Mouse (Mus musculus): ENCODE data around the gene Ero1lb.

- TF ChIP-seq MYOD1 (IDR thresholded peaks at IDR 0.05; ENCODE audit: control insufficient read depth, insufficient read length, low read depth) (no peak), CTCF (IDR thresholded peaks at IDR 0.05; ENCODE audit: control insufficient read depth, insufficient read depth, insufficient read length) (peak; percentile 8), MYOG (IDR thresholded peaks at IDR 0.05; ENCODE audit: control insufficient read depth, extremely low read depth, insufficient read length) (no peak), MAX (IDR thresholded peaks at IDR 0.05) (no peak)
Measured at GRCm38 (mm10) chr13:12537971-12538370, 27.7 kb upstream of the Ero1lb start.

Data from C2C12 (cell line).